Mouse (Mus musculus): ENCODE data around the gene Emd.

- TF ChIP-seq CTCF (IDR thresholded peaks at IDR 0.05; ENCODE audit: control insufficient read depth, insufficient read depth, insufficient read length) (no peak), MAX (IDR thresholded peaks at IDR 0.05) (no peak)
Measured at GRCm38 (mm10) chrX:74246213-74246681, 8.2 kb upstream of the Emd start.
